Mouse (Mus musculus) C3H10T1/2 (cell line): Measurements from ENCODE around the gene Tmem203. TPM values are rescaled to one million over a fixed set of nuclear protein-coding genes. Genes with fewer than 3 reads are reported as not detected.

Experiments used
- polyA plus RNA-seq, 2 experiments: library from polyadenylated mRNA; unstranded; fragments of >200 nt; fragmentation: generic; extraction: Trizol; gene quantifications; one replicate each; pipeline ENCODE4 v1.2.1; 2012; ENCODE audit warnings: missing spikeins in 2 of 2

The Tmem203 gene
- polyA plus RNA-seq, result 10 to 100 TPM; 38.1 to 48.4 TPM

DNA sequence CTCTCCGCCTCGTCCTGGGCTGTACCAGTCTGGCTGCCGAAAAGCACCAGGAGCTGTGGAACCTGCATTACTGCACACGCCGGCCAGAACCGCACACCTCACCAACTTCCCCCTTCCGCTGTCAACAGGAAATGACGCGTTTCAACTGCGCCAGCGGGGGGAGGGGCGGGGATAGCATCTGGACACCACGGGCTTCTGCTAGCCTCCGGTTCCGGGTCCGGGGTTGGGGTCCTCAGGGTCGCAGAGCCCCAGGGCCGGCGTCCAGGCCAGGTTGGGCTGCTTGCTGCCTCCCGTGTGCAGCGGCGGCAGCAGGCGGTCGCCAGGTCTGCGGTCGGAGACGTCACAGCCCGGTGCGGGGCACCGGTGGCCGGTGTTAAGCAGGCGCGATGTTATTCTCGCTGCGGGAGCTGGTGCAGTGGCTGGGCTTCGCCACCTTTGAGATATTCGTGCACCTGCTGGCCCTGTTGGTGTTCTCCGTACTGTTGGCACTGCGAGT lies at the start of gene Tmem203:
Tmem203 (plus strand) TSS at position 156 of the 496 bp plus-strand sequence.

DNA sequence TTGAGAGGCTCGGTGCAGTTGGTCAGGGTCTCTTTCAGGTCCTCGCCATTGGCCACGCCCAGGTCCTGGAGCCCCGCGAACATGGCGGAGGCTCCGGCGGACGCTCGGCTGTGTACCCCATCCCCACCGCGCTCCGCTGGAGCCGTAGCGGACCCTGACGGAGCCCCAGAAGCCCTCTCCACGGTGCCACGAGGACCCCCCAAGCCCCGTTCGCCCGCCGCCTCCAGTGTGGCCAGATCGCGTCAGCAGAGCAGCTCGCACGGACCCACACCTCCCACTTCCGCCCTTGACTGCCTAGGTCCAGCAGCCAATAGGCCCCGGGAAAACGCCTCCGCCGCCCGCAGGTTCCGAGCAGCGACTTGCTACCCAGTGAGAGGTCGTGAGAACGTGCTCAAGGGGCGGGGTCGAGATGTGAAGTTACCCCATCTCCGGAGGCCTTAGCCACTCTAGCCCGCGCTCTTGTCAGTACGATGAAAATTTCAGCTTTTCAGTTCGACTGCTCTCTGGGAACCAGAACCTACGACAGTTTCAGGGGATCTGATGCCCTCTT lies 44.0 kb upstream of the Tmem203 start, which contains the start of gene Nelfb:
Nelfb (minus strand) TSS at position 369 of the 550 bp plus-strand sequence.

DNA sequence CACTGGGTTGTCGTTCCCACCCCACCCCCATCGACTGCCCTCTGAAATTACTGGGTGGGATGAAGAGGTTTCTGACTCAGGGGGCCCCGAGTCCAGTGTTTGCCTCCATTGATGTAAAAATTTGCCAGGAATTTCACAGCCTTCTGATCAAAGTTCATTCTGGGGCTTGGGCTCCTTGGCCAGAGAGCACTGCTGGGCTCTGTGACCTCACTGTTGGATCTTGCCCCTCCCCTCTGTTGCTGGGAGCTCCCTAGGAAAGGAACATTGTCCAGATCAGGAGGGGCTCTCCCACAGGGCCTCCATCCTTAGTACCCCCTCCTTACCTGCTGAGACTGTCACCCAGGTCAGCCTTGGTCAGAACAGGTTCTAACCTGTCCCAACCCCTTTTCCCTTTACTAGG lies 40.8 kb upstream of the Tmem203 start, which contains the start of gene Stpg3:
Stpg3 (minus strand) TSS at position 194 of the 400 bp plus-strand sequence.

DNA sequence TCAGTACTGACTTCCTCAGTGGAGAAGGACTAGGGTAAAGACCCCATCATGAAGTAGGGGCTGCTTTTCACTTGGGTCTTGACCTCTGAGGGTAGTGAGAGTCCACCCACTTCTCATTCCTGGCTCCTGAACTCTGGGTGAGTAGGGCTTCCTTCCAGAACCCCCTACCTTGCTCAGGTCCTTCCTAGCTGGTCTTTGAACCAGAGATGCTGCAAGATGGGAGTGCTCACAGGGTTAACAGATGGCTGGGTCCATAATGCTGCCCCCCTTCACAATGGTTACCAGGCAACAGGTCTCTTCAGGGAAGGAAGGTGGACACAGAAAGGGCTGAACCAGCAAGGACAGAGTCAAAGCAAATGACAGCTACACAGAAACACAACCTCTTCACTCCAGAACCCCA lies 36.8 kb upstream of the Tmem203 start, which contains the start of gene Fam166a:
Fam166a (plus strand) TSS at position 301 of the 400 bp plus-strand sequence.

DNA sequence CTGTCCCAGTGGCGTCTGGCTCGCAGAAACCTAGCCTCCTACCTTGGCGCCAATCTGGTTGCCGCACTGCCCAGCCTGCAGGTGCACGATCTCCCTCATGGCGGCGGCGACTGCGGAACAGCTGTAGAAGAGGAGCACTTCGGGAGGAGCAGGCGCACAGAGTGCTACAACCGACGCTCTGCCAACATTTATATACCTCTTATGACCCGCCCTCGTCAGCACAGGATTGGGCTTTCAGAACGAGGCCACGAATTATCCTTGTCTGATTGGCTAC lies 30.8 kb upstream of the Tmem203 start, which contains the start of gene Tubb4b:
Tubb4b (minus strand) TSS at position 211 of the 274 bp plus-strand sequence.

DNA sequence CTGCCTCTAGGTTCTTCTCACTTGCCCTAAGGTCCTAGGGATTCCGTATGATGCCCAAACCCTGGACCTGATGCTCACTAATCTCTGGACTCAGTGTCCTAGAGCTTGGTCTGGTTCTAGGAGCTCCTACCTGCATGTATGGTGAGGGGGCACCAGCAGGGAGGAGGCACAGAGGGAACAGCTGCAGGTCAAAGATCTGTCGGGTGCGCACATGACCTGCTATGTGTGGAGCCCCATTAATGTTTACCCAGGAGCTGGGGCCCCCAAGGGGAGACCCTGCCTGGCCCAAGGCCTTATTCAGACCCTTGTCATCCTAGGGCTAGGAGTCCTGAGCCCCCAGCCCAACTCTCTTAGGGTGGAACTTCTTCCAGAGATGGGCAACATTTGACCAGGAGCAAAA lies 21.2 kb upstream of the Tmem203 start, which contains the start of gene Slc34a3:
Slc34a3 (minus strand) TSS at position 315 of the 400 bp plus-strand sequence.

DNA sequence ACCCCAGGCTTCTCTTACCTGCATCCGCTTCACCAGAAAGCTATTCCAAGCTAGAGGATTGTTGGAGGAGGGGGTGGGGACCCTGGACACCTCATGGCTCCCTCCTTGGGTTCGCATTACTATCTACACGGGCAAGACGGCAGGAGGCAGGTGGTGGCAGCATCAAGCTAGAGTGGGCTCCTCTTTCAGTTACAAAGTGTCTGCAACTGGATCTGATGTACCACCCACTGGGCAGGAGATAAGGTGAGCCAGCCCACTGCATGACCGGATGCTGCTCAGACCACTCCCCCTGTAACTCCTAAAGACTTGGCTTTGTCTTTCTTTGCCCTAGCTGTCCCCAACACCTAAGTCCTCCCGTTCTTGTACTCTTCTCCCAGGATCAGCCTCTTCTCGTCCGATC lies 18.6 kb upstream of the Tmem203 start, which contains the start of gene Rnf224:
Rnf224 (minus strand) TSS at position 174 of the 400 bp plus-strand sequence.

DNA sequence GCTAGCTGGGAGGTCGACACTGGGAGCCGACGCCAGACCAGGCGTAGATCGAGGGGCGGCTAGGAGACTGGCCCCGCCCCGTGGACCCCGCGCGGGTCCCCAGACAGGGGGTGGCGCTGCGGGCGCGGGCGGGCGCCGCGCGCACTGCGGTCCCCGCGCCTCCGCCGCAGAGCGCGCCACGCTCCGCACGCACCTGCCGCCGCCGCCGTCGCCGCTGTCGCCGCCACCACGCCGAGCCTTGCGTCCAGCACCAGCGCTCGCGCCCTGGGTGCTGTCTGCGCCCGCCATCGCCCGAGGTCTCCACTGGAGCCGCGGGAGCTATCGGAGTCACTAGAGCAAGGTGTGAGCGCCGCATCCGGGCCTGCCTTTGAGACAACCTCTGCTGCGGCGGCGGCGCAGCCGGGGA lies 13.1 kb upstream of the Tmem203 start, which contains the start of the genes Rnf208 and Cysrt1:
Rnf208 (plus strand) TSS at position 155 of the 406 bp plus-strand sequence.
Cysrt1 (minus strand) TSS at position 352 of the 406 bp plus-strand sequence.

DNA sequence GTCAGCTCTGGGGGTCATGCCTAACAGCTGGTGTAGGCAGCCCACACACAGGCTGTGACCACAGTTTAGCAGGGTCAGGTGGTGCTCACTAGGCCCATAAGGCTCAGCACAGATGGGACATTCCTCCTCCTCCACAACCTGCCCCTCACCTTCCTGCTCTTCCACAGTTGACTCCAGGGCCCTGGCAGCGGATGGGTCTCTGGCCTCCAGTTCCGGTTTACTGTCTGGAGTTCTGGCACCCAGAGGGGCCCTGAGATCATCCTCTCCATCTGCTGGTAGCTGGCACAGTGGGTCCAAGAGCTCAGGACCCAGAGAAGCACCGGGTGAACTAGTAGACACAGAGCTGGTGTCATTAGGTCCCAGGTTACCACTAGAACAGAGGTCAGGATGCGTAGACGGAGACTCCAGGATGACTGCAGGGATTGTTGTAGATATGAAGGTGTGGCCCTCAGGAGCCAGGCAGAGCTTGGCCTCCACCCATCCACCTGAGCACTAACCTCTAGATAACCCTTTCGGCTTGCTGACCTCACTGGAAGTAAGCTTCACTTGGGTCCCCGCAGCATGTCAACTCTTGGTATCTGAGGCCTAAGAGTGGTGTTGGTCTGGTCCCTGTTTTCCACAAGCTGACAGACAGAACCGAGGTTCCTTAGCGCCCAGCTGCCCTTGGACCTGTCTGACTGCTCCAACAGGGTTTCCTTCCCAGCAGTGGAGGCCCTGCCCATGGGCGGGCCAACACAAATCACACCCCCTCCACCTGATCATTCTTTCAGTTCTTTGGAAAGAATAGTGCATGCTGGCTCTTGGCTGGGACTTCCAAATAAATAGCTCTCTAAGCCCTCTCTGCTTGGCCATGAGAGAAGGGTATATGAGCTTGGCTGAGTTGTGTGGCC lies 8.8 kb upstream of the Tmem203 start, which contains the start of gene AL732309.1:
AL732309.1 (minus strand) TSS at position 681 of the 890 bp plus-strand sequence.

DNA sequence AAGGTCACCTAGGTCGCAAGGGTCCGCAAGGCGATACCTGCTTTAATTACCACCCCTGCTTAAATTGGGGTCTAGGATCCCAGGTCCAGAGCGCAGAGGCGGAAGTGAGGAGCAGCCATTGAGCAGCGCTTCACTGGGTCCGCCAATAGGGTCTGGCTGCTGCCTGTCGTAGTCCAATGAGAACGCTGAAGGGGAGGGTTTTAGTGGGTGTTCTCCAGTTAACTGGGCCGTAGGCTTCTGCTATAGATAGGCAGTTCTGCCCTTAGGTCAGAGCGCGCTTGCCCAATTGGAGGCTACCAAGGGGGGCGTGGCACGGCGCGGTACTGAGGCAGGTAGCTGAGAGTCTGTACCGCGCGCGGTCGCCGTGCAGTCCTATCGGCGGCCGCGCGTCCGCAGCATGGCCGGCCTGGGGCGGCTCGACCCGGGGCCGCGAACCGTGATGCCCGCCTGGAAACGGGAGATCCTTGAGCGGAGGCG lies 7.1 kb downstream of the Tmem203 start, which contains the start of gene Tprn:
Tprn (plus strand) TSS at position 328 of the 477 bp plus-strand sequence.

DNA sequence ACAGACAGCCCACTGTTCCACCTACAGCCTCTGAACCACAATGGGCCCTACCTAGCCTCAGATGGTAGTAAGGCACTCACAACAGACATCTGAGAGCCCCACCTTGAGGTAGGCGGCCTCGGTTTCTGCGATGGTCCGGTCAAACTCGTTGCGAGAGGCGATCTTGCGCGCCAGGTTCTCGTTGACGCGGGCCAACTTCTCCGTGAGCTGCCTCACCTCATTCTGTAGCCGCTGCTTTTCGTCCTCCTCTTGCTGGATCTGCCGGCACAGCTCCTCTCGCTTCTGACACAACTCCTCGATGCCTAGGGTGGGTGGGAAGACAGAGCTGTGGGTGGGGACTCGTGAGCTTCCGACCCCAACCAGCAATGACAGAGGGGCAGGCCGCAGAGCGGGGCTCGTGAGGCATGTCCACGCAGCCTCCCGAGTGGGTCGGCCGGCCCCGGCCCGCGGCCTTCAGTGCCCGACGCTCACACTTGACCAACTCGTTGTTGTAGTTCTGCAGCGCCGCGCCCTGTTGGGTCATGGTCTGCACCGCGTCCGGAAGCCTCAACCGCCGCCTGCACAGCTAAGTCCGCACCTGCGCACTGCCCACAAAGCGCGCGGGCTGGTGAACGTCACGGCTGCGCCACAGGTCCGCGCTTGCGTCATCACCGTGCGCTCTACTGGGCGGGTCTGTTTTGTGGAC lies 16.7 kb downstream of the Tmem203 start, which contains the start of the genes Ssna1 and Anapc2:
Ssna1 (minus strand) TSS at position 612 of the 685 bp plus-strand sequence.
Anapc2 (plus strand) TSS at position 652 of the 685 bp plus-strand sequence.

DNA sequence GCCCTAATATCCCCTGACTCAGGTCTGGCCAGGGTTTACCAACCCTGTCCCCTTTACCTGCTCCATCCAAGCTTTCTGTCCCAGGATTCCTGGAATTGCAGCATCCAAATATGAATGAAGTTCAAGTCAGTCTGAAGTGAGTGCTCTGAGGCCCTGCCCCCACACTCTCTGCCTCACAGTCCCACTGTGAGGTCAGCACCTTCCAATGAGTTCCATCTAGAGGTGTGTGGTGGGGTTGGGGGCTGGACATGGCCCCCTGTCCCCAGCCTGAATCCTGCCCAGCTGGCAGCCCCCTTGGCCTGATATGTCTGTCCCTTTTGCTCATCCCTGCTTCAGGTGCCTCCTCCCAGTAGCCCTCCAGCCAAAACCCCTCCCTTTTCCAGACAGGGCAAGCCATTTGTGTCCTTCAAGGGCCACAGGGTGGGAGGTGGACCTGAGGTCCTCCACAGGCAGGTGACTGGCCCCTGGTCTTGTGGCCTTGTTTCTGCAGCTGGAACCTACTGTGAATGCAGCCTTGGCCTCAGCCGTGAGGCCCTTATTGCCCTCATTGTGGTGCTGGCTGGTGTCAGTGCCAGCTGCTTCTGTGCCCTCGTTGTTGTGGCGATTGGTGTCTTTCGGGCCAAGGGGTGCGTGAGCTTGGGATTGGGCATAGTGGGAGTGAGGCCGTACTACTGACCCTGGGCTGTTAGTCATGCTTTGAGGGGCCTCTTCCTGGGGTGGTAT lies 32.8 kb downstream of the Tmem203 start, which contains the start of gene Tmem210:
Tmem210 (plus strand) TSS at position 219 of the 723 bp plus-strand sequence.

DNA sequence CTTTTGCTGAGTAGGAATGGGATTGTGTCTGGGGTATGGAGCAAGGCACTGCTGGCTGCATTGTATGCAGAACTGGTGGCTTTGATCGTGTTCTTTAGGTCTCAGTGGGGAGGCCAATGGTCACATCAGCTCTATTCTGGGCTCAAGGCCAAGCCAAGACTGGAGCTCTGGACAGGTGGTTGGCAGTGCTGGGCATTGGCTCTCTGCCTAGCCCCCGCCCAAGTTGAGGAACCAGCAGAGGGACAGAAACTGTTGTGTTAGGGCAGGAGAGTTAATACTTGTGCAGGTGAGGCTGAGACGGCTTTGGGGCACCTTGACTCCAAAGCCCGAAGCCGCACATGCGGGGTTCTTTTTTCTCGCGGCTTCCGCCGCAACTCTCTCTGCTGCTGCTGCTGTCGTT lies 34.4 kb downstream of the Tmem203 start, which contains the start of gene Lrrc26:
Lrrc26 (plus strand) TSS at position 265 of the 400 bp plus-strand sequence.

Other genes with a start within 250 kb of the Tmem203 start
- 10 to 100 TPM; 36.2 to 56.6 TPM for gene Nsmf, start 201.1 kb upstream of the Tmem203 start, polyA plus RNA-seq
- gene Entpd8, start 175.1 kb upstream of the Tmem203 start, polyA plus RNA-seq, result not detected
- under 1 TPM in 1 of 2 experiments, not detected in 1; 0.04 TPM for gene Noxa1, start 160.3 kb upstream of the Tmem203 start, polyA plus RNA-seq
- under 1 TPM; 0.13 to 0.19 TPM for gene Nrarp, start 74.7 kb upstream of the Tmem203 start, polyA plus RNA-seq
- gene Tor4a, start 58.6 kb upstream of the Tmem203 start, polyA plus RNA-seq, result 10 to 100 TPM in 1 of 2 experiments, 1 to 10 TPM in 1; 9.1 to 26.9 TPM
- gene Nelfb, start 44.0 kb upstream of the Tmem203 start, polyA plus RNA-seq, result 10 to 100 TPM; 29.0 to 67.4 TPM
- under 1 TPM in 1 of 2 experiments, not detected in 1; 0.02 TPM for gene Stpg3, start 40.8 kb upstream of the Tmem203 start, polyA plus RNA-seq
- gene Fam166a, start 36.7 kb upstream of the Tmem203 start, polyA plus RNA-seq, result 1 to 10 TPM in 1 of 2 experiments, not detected in 1; 1.6 TPM
- gene Tubb4b, start 30.7 kb upstream of the Tmem203 start, polyA plus RNA-seq, result 100 to 1,000 TPM; 598 to 649 TPM
- gene Slc34a3, start 21.1 kb upstream of the Tmem203 start, polyA plus RNA-seq, result not detected
- not detected for gene Rnf224, start 18.7 kb upstream of the Tmem203 start, polyA plus RNA-seq
- gene Rnf208, start 13.2 kb upstream of the Tmem203 start, polyA plus RNA-seq, result not detected
- under 1 TPM; 0.08 to 0.35 TPM for gene Cysrt1, start 13.0 kb upstream of the Tmem203 start, polyA plus RNA-seq
- gene AL732309.1, start 8.6 kb upstream of the Tmem203 start, polyA plus RNA-seq, result 1 to 10 TPM; 2.2 to 6.1 TPM
- 10 to 100 TPM; 10.9 to 14.3 TPM for gene Tprn, start 7.2 kb downstream of the Tmem203 start, polyA plus RNA-seq
- gene Ssna1, start 17.0 kb downstream of the Tmem203 start, polyA plus RNA-seq, result 100 to 1,000 TPM; 140 to 186 TPM
- 100 to 1,000 TPM in 1 of 2 experiments, 10 to 100 TPM in 1; 98.4 to 128 TPM for gene Anapc2, start 17.0 kb downstream of the Tmem203 start, polyA plus RNA-seq
- not detected for gene Tmem210, start 32.7 kb downstream of the Tmem203 start, polyA plus RNA-seq
- not detected for gene Lrrc26, start 34.5 kb downstream of the Tmem203 start, polyA plus RNA-seq
- under 1 TPM; under 0.01 to 0.06 TPM for gene Grin1, start 63.7 kb downstream of the Tmem203 start, polyA plus RNA-seq
- 10 to 100 TPM; 16.1 to 49.7 TPM for gene Man1b1, start 76.9 kb downstream of the Tmem203 start, polyA plus RNA-seq
- 10 to 100 TPM; 31.1 to 38.1 TPM for gene Dpp7, start 100.9 kb downstream of the Tmem203 start, polyA plus RNA-seq
- gene Uap1l1, start 110.2 kb downstream of the Tmem203 start, polyA plus RNA-seq, result 100 to 1,000 TPM; 149 to 433 TPM
- 10 to 100 TPM; 18.0 to 25.7 TPM for gene Sapcd2, start 116.9 kb downstream of the Tmem203 start, polyA plus RNA-seq
- under 1 TPM in 1 of 2 experiments, not detected in 1; 0.12 TPM for gene Entpd2, start 140.4 kb downstream of the Tmem203 start, polyA plus RNA-seq
- gene Npdc1, start 143.9 kb downstream of the Tmem203 start, polyA plus RNA-seq, result 100 to 1,000 TPM; 183 to 212 TPM
- gene Fut7, start 167.8 kb downstream of the Tmem203 start, polyA plus RNA-seq, result under 1 TPM; 0.13 to 0.42 TPM
- 10 to 100 TPM in 1 of 2 experiments, 1 to 10 TPM in 1; 4.8 to 13.4 TPM for gene Abca2, start 173.3 kb downstream of the Tmem203 start, polyA plus RNA-seq
- under 1 TPM; 0.15 to 0.94 TPM for gene Clic3, start 201.4 kb downstream of the Tmem203 start, polyA plus RNA-seq
- gene Paxx, start 205.7 kb downstream of the Tmem203 start, polyA plus RNA-seq, result 10 to 100 TPM; 25.6 to 61.9 TPM
- gene Ptgds, start 214.6 kb downstream of the Tmem203 start, polyA plus RNA-seq, result under 1 TPM; 0.07 to 0.30 TPM
- gene Lcn12, start 238.5 kb downstream of the Tmem203 start, polyA plus RNA-seq, result not detected
- 10 to 100 TPM; 24.9 to 52.5 TPM for gene Fbxw5, start 245.3 kb downstream of the Tmem203 start, polyA plus RNA-seq
- gene C8g, start 246.3 kb downstream of the Tmem203 start, polyA plus RNA-seq, result 1 to 10 TPM in 1 of 2 experiments, under 1 TPM in 1; 0.85 to 9.2 TPM